25 mouse cellular contexts compared by ENCODE assay signal in genomic region chr5:135535867-135536266, GRCm38 (mm10). TPM values are rescaled to one million over a fixed set of nuclear protein-coding genes. Genes with fewer than 3 reads are reported as not detected.
"Had no signal": no experiment of that assay in that cellular context is flagged by ENCODE, and none has a peak within 500 bp of the region (broad histone marks: within the 10 kb centered on the region; RNA-seq: fewer than 3 reads in every experiment).

No protein-coding gene starts in this region.

- H3K9ac ChIP-seq: liver, embryonic 15.5 days; liver, postnatal 0 days; lung, embryonic 15.5 days; midbrain, embryonic 13.5 days; midbrain, embryonic 15.5 days; neural tube, embryonic 12.5 days; stomach, embryonic 15.5 days had no signal

- H3K4me3 ChIP-seq: liver, embryonic 15.5 days; lung, embryonic 15.5 days; midbrain, embryonic 13.5 days; midbrain, embryonic 15.5 days; neural tube, embryonic 12.5 days; stomach, embryonic 15.5 days had no signal

- H3K36me3 ChIP-seq: liver, embryonic 15.5 days; lung, embryonic 15.5 days; midbrain, embryonic 13.5 days; midbrain, embryonic 15.5 days; stomach, embryonic 15.5 days had no signal

- DNase-seq: liver, postnatal 0 days; lung, adult 2 months; lung, postnatal 10 days; right cerebral cortex, postnatal 14 days; thymus, adult 2 months; thymus, postnatal 25 days; thymus, postnatal 4 days had no signal

- H3K27ac ChIP-seq: liver, embryonic 15.5 days; lung, embryonic 15.5 days; macrophage; midbrain, embryonic 13.5 days; midbrain, embryonic 15.5 days; neural tube, embryonic 12.5 days; stomach, embryonic 15.5 days; stomach, postnatal 0 days had no signal

- H3K4me1 ChIP-seq: liver, embryonic 15.5 days; midbrain, embryonic 13.5 days; midbrain, embryonic 15.5 days; neural tube, embryonic 12.5 days had no signal

- H3K27me3 ChIP-seq: liver, embryonic 15.5 days; lung, embryonic 15.5 days; megakaryocyte, embryonic 14.5 days; midbrain, embryonic 13.5 days; midbrain, embryonic 15.5 days; neural tube, embryonic 12.5 days; stomach, embryonic 15.5 days had no signal

RNA-seq across cellular contexts. Expression of gene Ccl26, which starts 27.5 kb away (rescaled TPM):
- total RNA-seq: megakaryocyte progenitor cell, adult 5-6 weeks; midbrain, postnatal 0 days; monocyte, adult 5-6 weeks; neutrophil, adult 5-6 weeks had no signal
- polyA plus RNA-seq: liver, embryonic 15.5 days; liver, postnatal 0 days; lung, adult 2 months; lung, embryonic 15.5 days; macrophage; midbrain, embryonic 11.5 days; midbrain, embryonic 13.5 days; midbrain, embryonic 15.5 days; midbrain, postnatal 0 days; neural tube, embryonic 12.5 days; neural tube, embryonic 14.5 days; spleen, adult 2 months; stomach, embryonic 15.5 days; stomach, postnatal 0 days; testis, adult 2 months; thymus, adult 2 months; urinary bladder, adult 2 months had no signal

RNA-seq across cellular contexts. Expression of gene Ccl24, which starts 37.0 kb away (rescaled TPM):
- total RNA-seq: monocyte, adult 5-6 weeks; neutrophil, adult 5-6 weeks had no signal
- polyA plus RNA-seq: neural tube, embryonic 14.5 days had no signal
